Comparison of ENCODE assay signal across 31 mouse cellular contexts in the genomic region with DNA sequence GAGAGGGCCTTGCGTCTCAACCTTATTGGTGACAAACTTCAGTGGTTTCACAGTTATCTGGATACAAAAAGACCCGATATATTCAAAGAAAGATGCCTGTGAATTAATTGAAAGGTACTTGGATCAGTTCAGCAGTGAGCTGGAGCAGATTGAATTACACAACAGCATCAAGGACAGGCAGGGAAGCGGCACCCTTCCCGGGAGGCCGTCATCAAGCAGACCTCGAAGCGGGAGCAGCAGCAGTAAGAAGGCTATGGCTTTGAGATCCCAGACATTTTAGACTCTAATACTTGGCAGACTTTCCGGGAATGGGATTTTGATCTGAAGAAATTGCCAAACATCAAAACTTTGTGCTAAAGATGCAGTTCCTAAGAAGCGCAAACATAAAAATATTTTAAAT. TPM values are rescaled to one million over a fixed set of nuclear protein-coding genes. Genes with fewer than 3 reads are reported as not detected.
DNase-seq lines count a peak whose midpoint lies in the region; ATAC-seq lines count a peak whose summit lies in the region.
"Had no signal": no experiment of that assay in that cellular context is flagged by ENCODE, and none has a peak within 500 bp of the region (broad histone marks: within the 10 kb centered on the region; RNA-seq: fewer than 3 reads in every experiment).

No protein-coding gene starts in this region.

- H3K9me3 ChIP-seq in embryonic facial prominence, embryonic 14.5 days (ENCODE audit: control insufficient read depth, low read length): no peaks in the 10 kb centered on the region
- H3K9me3 ChIP-seq in embryonic facial prominence, embryonic 10.5 days: no peaks in the 10 kb centered on the region
- H3K9me3 ChIP-seq: embryonic facial prominence, embryonic 13.5 days; forebrain, embryonic 10.5 days; forebrain, embryonic 13.5 days; heart, embryonic 10.5 days; heart, embryonic 13.5 days had no signal

- ATAC-seq in embryonic facial prominence, embryonic 14.5 days (ENCODE audit: low read depth): no peak
- ATAC-seq: forebrain, embryonic 13.5 days; forebrain, embryonic 16.5 days; hindbrain, postnatal 0 days; inflammation-experienced regulatory T-cells, adult 6 months; intestine, embryonic 16.5 days had no signal

- DNase-seq in adrenal gland, adult 2 months: peak; percentile 73
- DNase-seq in adrenal gland, adult 18-20 months (ENCODE audit: low spot score in 2 of 2): no peak
- DNase-seq in embryonic facial prominence, embryonic 14.5 days (ENCODE audit: low spot score): peak; percentile 9
- no peak for DNase-seq in embryonic facial prominence, embryonic 10.5 days (ENCODE audit: low spot score)
- peak; percentile 32 for DNase-seq in R1 (ENCODE audit: low read depth, low spot score)
- peak; percentile 6 for DNase-seq in brain, adult 2 months (ENCODE audit: low read depth, low spot score)
- no peak for DNase-seq in lung, postnatal 25 days (ENCODE audit: low spot score)
- no peak for DNase-seq in urinary bladder, postnatal 25 days (ENCODE audit: low spot score)
- DNase-seq: cerebellum, adult 18-20 months; cerebellum, adult 9-11 months; cerebellum, postnatal 25 days; gastrocnemius, postnatal 10 days; gastrocnemius, postnatal 36 days; heart, adult 2 months; heart, postnatal 14 days; heart, postnatal 4 days had no signal

- no peaks in the 10 kb centered on the region for H3K36me3 ChIP-seq in embryonic facial prominence, embryonic 14.5 days (ENCODE audit: control insufficient read depth, insufficient read depth, low read length)
- H3K36me3 ChIP-seq in embryonic facial prominence, embryonic 10.5 days (replicated peaks): no peaks in the 10 kb centered on the region
- H3K36me3 ChIP-seq: embryonic facial prominence, embryonic 13.5 days; forebrain, embryonic 10.5 days; heart, embryonic 10.5 days; heart, embryonic 13.5 days had no signal

- no peak overlapping the region for H3K9ac ChIP-seq in embryonic facial prominence, embryonic 14.5 days (ENCODE audit: low read depth, low read length)
- H3K9ac ChIP-seq: embryonic facial prominence, embryonic 13.5 days; forebrain, embryonic 13.5 days; heart, embryonic 13.5 days; hindbrain, embryonic 14.5 days had no signal

- H3K4me1 ChIP-seq in embryonic facial prominence, embryonic 14.5 days (ENCODE audit: control insufficient read depth, insufficient read depth, low read length): no peaks in the 10 kb centered on the region
- H3K4me1 ChIP-seq in embryonic facial prominence, embryonic 10.5 days: peaks cover 11% of the 10 kb centered on the region
- H3K4me1 ChIP-seq: forebrain, embryonic 10.5 days; forebrain, embryonic 13.5 days; heart, embryonic 10.5 days; heart, embryonic 13.5 days had no signal

- WGBS in embryonic facial prominence, embryonic 14.5 days: 55% methylated on average over 9 of the region's 9 CpGs
- 67% methylated on average over 9 of the region's 9 CpGs for WGBS in embryonic facial prominence, embryonic 10.5 days

- no peak overlapping the region for H3K4me2 ChIP-seq in embryonic facial prominence, embryonic 14.5 days (ENCODE audit: low read depth, low read length)
- H3K4me2 ChIP-seq: embryonic facial prominence, embryonic 13.5 days; forebrain, embryonic 13.5 days; heart, embryonic 13.5 days; hindbrain, embryonic 14.5 days had no signal

- H3K27me3 ChIP-seq in embryonic facial prominence, embryonic 14.5 days (replicated peaks; ENCODE audit: control insufficient read depth, insufficient read depth, low read length): no peaks in the 10 kb centered on the region
- no peaks in the 10 kb centered on the region for H3K27me3 ChIP-seq in embryonic facial prominence, embryonic 10.5 days (replicated peaks; ENCODE audit: low read depth, poor library complexity, severe bottlenecking)
- H3K27me3 ChIP-seq: embryonic facial prominence, embryonic 13.5 days; forebrain, embryonic 13.5 days; heart, embryonic 13.5 days had no signal

- no peak overlapping the region for H3K4me3 ChIP-seq in embryonic facial prominence, embryonic 14.5 days (ENCODE audit: low read depth, low read length)
- no peak overlapping the region for H3K4me3 ChIP-seq in embryonic facial prominence, embryonic 10.5 days
- H3K4me3 ChIP-seq: embryonic facial prominence, embryonic 13.5 days; forebrain, embryonic 10.5 days; forebrain, embryonic 13.5 days; heart, adult 2 months; heart, embryonic 10.5 days; heart, embryonic 13.5 days had no signal

- no peak overlapping the region for H3K27ac ChIP-seq in embryonic facial prominence, embryonic 14.5 days (replicated peaks; ENCODE audit: low read depth, low read length)
- no peak overlapping the region for H3K27ac ChIP-seq in embryonic facial prominence, embryonic 10.5 days (replicated peaks)
- H3K27ac ChIP-seq: embryonic facial prominence, embryonic 13.5 days; forebrain, embryonic 10.5 days; forebrain, embryonic 13.5 days; heart, adult 2 months; heart, embryonic 10.5 days; heart, embryonic 13.5 days; hindbrain, embryonic 14.5 days; hindbrain, postnatal 0 days had no signal

RNA-seq across cellular contexts. Expression of a gene that starts 4.4 kb away (rescaled TPM):
- total RNA-seq in adrenal gland, adult 2 months (2021): 100 to 1,000 TPM; 844 to 986 TPM
- polyA plus RNA-seq in adrenal gland, adult 2 months (2012; rRNA removed): 169 and 242 TPM in 2 replicates
- 100 to 1,000 TPM; 295 to 994 TPM for total RNA-seq in adrenal gland, adult 18-20 months (2021)
- polyA plus RNA-seq in embryonic facial prominence, embryonic 14.5 days (2014; fragmentation: Nextera tagmentation; extraction: Ambion mirVana): 0.17 and 0.25 TPM in 2 replicates
- 0.40 and 0.65 TPM in 2 replicates for polyA plus RNA-seq in embryonic facial prominence, embryonic 10.5 days (2016; fragmentation: Nextera tagmentation; extraction: Ambion mirVana)
- total RNA-seq: common myeloid progenitor, adult 5-6 weeks; gastrocnemius, postnatal 10 days; gastrocnemius, postnatal 36 days; granulocyte monocyte progenitor cell, adult 5-6 weeks; heart, adult 2 months; hindbrain, postnatal 0 days had no signal
- polyA plus RNA-seq: embryonic facial prominence, embryonic 13.5 days; forebrain, embryonic 16.5 days; hindbrain, embryonic 14.5 days had no signal

RNA-seq across cellular contexts. Expression of a gene that starts 22.7 kb away (rescaled TPM):
- not detected for total RNA-seq in adrenal gland, adult 2 months (2021)
- polyA plus RNA-seq in adrenal gland, adult 2 months (2012; rRNA removed): 0.65 TPM in 1 of 2 replicates, not detected in the other
- total RNA-seq in adrenal gland, adult 18-20 months (2021): not detected
- polyA plus RNA-seq in embryonic facial prominence, embryonic 14.5 days (2014; fragmentation: Nextera tagmentation; extraction: Ambion mirVana): 0.29 TPM in 1 of 2 replicates, not detected in the other
- polyA plus RNA-seq in embryonic facial prominence, embryonic 10.5 days (2016; fragmentation: Nextera tagmentation; extraction: Ambion mirVana): 0.50 and 0.93 TPM in 2 replicates
- total RNA-seq: common myeloid progenitor, adult 5-6 weeks; gastrocnemius, adult 18-20 months; gastrocnemius, postnatal 10 days; gastrocnemius, postnatal 36 days; granulocyte monocyte progenitor cell, adult 5-6 weeks; heart, adult 2 months; heart, postnatal 14 days; heart, postnatal 4 days; hindbrain, postnatal 0 days had no signal
- polyA plus RNA-seq: embryonic facial prominence, embryonic 13.5 days; forebrain, embryonic 13.5 days; forebrain, embryonic 16.5 days; heart, adult 2 months; heart, embryonic 10.5 days; heart, embryonic 13.5 days; heart, embryonic 16.5 days; hindbrain, embryonic 11.5 days; hindbrain, embryonic 14.5 days; hindbrain, postnatal 0 days; inflammation-experienced regulatory T-cells, adult 6 months; intestine, embryonic 16.5 days had no signal

RNA-seq across cellular contexts. Expression of a gene that starts 35.0 kb away (rescaled TPM):
- total RNA-seq in adrenal gland, adult 2 months (2021): not detected
- polyA plus RNA-seq in adrenal gland, adult 2 months (2012; rRNA removed): 1.3 TPM in 1 of 2 replicates, not detected in the other
- total RNA-seq in adrenal gland, adult 18-20 months (2021): not detected
- polyA plus RNA-seq in embryonic facial prominence, embryonic 14.5 days (2014; fragmentation: Nextera tagmentation; extraction: Ambion mirVana): not detected in 2 replicates
- polyA plus RNA-seq in embryonic facial prominence, embryonic 10.5 days (2016; fragmentation: Nextera tagmentation; extraction: Ambion mirVana): not detected in 2 replicates
- total RNA-seq: common myeloid progenitor, adult 5-6 weeks; gastrocnemius, adult 18-20 months; gastrocnemius, postnatal 10 days; gastrocnemius, postnatal 36 days; granulocyte monocyte progenitor cell, adult 5-6 weeks; heart, adult 2 months; heart, postnatal 14 days; heart, postnatal 4 days; hindbrain, postnatal 0 days had no signal
- polyA plus RNA-seq: embryonic facial prominence, embryonic 13.5 days; forebrain, embryonic 10.5 days; forebrain, embryonic 13.5 days; forebrain, embryonic 16.5 days; heart, adult 2 months; heart, embryonic 10.5 days; heart, embryonic 13.5 days; heart, embryonic 16.5 days; hindbrain, embryonic 11.5 days; hindbrain, embryonic 14.5 days; hindbrain, postnatal 0 days; inflammation-experienced regulatory T-cells, adult 6 months; intestine, embryonic 16.5 days had no signal

RNA-seq across cellular contexts. Expression of a gene that starts 45.3 kb away (rescaled TPM):
- total RNA-seq in adrenal gland, adult 2 months (2021): not detected
- polyA plus RNA-seq in adrenal gland, adult 2 months (2012; rRNA removed): not detected in 2 replicates
- total RNA-seq in adrenal gland, adult 18-20 months (2021): not detected
- polyA plus RNA-seq in embryonic facial prominence, embryonic 14.5 days (2014; fragmentation: Nextera tagmentation; extraction: Ambion mirVana): 0.37 TPM in 1 of 2 replicates, not detected in the other
- polyA plus RNA-seq in embryonic facial prominence, embryonic 10.5 days (2016; fragmentation: Nextera tagmentation; extraction: Ambion mirVana): not detected in 2 replicates
- total RNA-seq: common myeloid progenitor, adult 5-6 weeks; gastrocnemius, adult 18-20 months; gastrocnemius, postnatal 10 days; gastrocnemius, postnatal 36 days; granulocyte monocyte progenitor cell, adult 5-6 weeks; heart, adult 2 months; heart, postnatal 14 days; heart, postnatal 4 days; hindbrain, postnatal 0 days had no signal
- polyA plus RNA-seq: embryonic facial prominence, embryonic 13.5 days; forebrain, embryonic 13.5 days; forebrain, embryonic 16.5 days; heart, adult 2 months; heart, embryonic 10.5 days; heart, embryonic 13.5 days; heart, embryonic 16.5 days; hindbrain, embryonic 11.5 days; hindbrain, embryonic 14.5 days; hindbrain, postnatal 0 days; inflammation-experienced regulatory T-cells, adult 6 months; intestine, embryonic 16.5 days had no signal

RNA-seq across cellular contexts. Expression of a gene that starts 53.9 kb away (rescaled TPM):
- not detected for total RNA-seq in adrenal gland, adult 2 months (2021)
- not detected in 2 replicates for polyA plus RNA-seq in adrenal gland, adult 2 months (2012; rRNA removed)
- total RNA-seq in adrenal gland, adult 18-20 months (2021): not detected
- 0.35 TPM in 1 of 2 replicates, not detected in the other for polyA plus RNA-seq in embryonic facial prominence, embryonic 14.5 days (2014; fragmentation: Nextera tagmentation; extraction: Ambion mirVana)
- polyA plus RNA-seq in embryonic facial prominence, embryonic 10.5 days (2016; fragmentation: Nextera tagmentation; extraction: Ambion mirVana): not detected in 2 replicates
- total RNA-seq: common myeloid progenitor, adult 5-6 weeks; gastrocnemius, adult 18-20 months; gastrocnemius, postnatal 10 days; gastrocnemius, postnatal 36 days; granulocyte monocyte progenitor cell, adult 5-6 weeks; heart, adult 2 months; heart, postnatal 14 days; heart, postnatal 4 days; hindbrain, postnatal 0 days had no signal
- polyA plus RNA-seq: forebrain, embryonic 10.5 days; forebrain, embryonic 13.5 days; forebrain, embryonic 16.5 days; heart, adult 2 months; heart, embryonic 10.5 days; hindbrain, embryonic 11.5 days; inflammation-experienced regulatory T-cells, adult 6 months; intestine, embryonic 16.5 days had no signal

Comparison
In these comparisons a context has a peak if more than half of its experiments do, and no peak if none do; other contexts are left out.
1. DNase-seq: peak in adrenal gland, adult 2 months (single experiment), embryonic facial prominence, embryonic 14.5 days (single experiment), R1 (single experiment) and brain, adult 2 months (single experiment); none in adrenal gland, adult 18-20 months (0 of 2), embryonic facial prominence, embryonic 10.5 days (single experiment), lung, postnatal 25 days (single experiment) and urinary bladder, postnatal 25 days (single experiment).
2. RNA of a gene that starts 4.4 kb away (polyA plus RNA-seq): 169 to 242 TPM in adrenal gland, adult 2 months; 0.40 to 0.65 TPM in embryonic facial prominence, embryonic 10.5 days and 0.17 to 0.25 TPM in embryonic facial prominence, embryonic 14.5 days; every median in the first group is over 100 times any median in the second.